Mouse (Mus musculus) limb, embryonic 13.5 days (tissue): Measurements from ENCODE around the gene Kank3. TPM values are rescaled to one million over a fixed set of nuclear protein-coding genes. Genes with fewer than 3 reads are reported as not detected.
A peak's percentile ranks its signal among the peaks of the same experiment; 100 is the strongest.

ENCODE experiments used
- ATAC-seq: fragments of 200-750 bp; cut with Nextera tagmentation; 2 replicates; pipeline ENCODE4 v1.8.0; 2017; ENCODE audit warnings: low read depth, moderate number of reproducible peaks, moderate TSS enrichment; ENCODE audit not compliant: low FRiP score
- H3K27ac ChIP-seq: fragments of 300-500 bp; sonication (generic); 2 replicates; pipeline ENCODE4 v1.5.1; 2015; ENCODE audit warnings: inconsistent platforms, mild to moderate bottlenecking, moderate library complexity
- H3K27me3 ChIP-seq: fragments of 300-500 bp; sonication (generic); 2 replicates; pipeline ENCODE4 v1.6.1; 2015; ENCODE audit warnings: mild to moderate bottlenecking, inconsistent platforms
- H3K36me3 ChIP-seq: fragments of 300-500 bp; sonication (generic); 2 replicates; pipeline ENCODE4 v1.6.1; 2015; ENCODE audit warnings: inconsistent platforms, mild to moderate bottlenecking, moderate library complexity
- H3K4me1 ChIP-seq: fragments of 300-500 bp; sonication (generic); 2 replicates; pipeline ENCODE4 v1.6.1; 2015; ENCODE audit warnings: inconsistent platforms
- H3K4me2 ChIP-seq: fragments of 300-500 bp; sonication (generic); replicated peaks from 2 replicates; pipeline ENCODE4 v1.6.1; 2015; ENCODE audit warnings: inconsistent platforms, mild to moderate bottlenecking, moderate library complexity
- H3K4me3 ChIP-seq: fragments of 300-500 bp; sonication (generic); 2 replicates; pipeline ENCODE4 v1.5.1; 2015; ENCODE audit warnings: moderate library complexity, mild to moderate bottlenecking, inconsistent platforms
- H3K9ac ChIP-seq: fragments of 300-500 bp; sonication (generic); 2 replicates; pipeline ENCODE4 v1.6.1; 2015; ENCODE audit warnings: mild to moderate bottlenecking, inconsistent platforms
- H3K9me3 ChIP-seq: fragments of 300-500 bp; sonication (generic); 2 replicates; pipeline ENCODE4 v1.6.1; 2016; ENCODE audit warnings: inconsistent platforms
- WGBS: fragments of 180-500 bp; shearing (Covaris S2); methylation state at CpG from one replicate; pipeline ENCODE4 v1.1.7; 2015; 5-methylcytosine and 5-hydroxymethylcytosine counted together
- polyA plus RNA-seq: library from polyadenylated mRNA; unstranded; fragments of >200 nt; fragmentation: Nextera tagmentation; extraction: Ambion mirVana; gene quantifications from 2 replicates; pipeline ENCODE4 v1.2.1, GENCODE M21; 2015

Gene Kank3
- polyA plus RNA-seq, 1 experiment from 2014 or later, result 29.1 TPM

DNA sequence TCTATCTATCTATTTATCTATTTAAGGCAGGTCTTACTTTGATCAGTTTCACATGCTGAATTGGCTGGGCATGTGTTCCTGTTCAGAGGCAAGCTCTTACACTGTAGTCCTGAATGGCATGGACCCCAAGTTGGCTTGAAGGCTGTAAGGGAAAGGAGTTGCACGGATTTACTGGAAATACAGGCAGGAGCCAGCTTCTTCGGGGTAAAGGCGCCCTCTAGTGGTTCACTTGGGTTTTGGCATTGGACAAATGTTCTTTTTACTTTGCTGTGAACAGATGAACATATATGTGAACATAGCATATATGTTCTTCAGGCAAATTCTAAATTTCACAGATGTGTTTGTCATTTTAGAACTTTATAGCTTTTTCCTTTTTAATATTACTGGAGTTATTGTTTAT, 16.5 kb downstream of the Kank3 start:
- Histone ChIP-seq H3K4me1 (peaks cover 35% of the 10 kb centered on the region), H3K27me3 (no peaks in the 10 kb centered on the region), H3K4me3 (no peak overlapping the region), H3K9me3 (no peaks in the 10 kb centered on the region), H3K36me3 (peaks cover 57% of the 10 kb centered on the region), H3K4me2 (no peak overlapping the region), H3K9ac (no peak overlapping the region), H3K27ac (no peak overlapping the region)
- under 1% methylated on average over 3 of the region's 3 CpGs for WGBS
- ATAC-seq, result no peak

DNA sequence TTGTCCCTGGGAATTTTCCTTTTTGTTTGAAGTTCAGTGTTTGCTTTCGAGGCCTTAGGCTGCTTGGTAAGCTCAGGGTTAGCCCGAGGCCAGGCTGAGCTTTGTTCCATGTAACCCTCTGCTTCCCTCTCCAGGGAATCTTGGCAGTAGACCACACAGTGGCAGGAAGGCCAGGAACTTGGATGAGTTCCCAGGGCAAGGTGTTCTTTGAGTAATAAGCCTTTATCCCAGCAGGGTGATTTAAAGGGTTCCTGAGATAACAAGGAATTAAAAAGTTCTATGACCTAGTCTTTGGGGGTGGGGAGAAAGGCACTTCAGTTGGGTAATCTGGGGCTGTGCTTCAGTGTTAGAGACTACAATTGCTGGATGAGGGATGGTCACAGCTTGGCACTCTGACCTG, 18.6 kb downstream of the Kank3 start:
- Histone ChIP-seq H3K36me3 (peaks cover 61% of the 10 kb centered on the region), H3K27me3 (no peaks in the 10 kb centered on the region), H3K27ac (no peak overlapping the region), H3K4me2 (no peak overlapping the region), H3K9me3 (no peaks in the 10 kb centered on the region), H3K4me1 (peaks cover 17% of the 10 kb centered on the region), H3K4me3 (no peak overlapping the region), H3K9ac (0 out of 2 replicates have a peak overlapping the region, but pooled peaks have one; percentile 25)
- 69% methylated on average over 2 of the region's 2 CpGs for WGBS
- ATAC-seq, result no peak

DNA sequence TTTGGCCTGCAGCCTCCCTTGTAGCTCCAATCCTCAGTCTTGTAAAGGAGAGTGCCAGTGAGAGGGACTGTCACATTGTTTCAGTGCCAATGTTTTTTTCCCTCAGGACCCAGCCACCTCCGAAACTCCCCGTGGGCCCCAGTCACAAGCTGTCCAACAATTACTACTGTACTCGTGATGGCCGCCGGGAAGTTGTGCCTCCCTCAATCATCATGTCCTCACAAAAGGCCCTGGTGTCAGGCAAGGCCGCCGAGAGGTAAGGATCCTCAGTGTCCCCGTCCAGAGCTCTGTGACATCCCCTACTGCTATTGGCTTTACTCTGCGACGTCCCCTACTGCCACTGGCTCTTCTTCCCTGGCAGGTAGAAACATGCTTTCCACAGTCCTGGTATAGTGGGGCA, 19.2 kb downstream of the Kank3 start:
- Histone ChIP-seq H3K27me3 (no peaks in the 10 kb centered on the region), H3K9me3 (no peaks in the 10 kb centered on the region), H3K4me2 (no peak overlapping the region), H3K27ac (no peak overlapping the region), H3K4me3 (no peak overlapping the region), H3K4me1 (peaks cover 17% of the 10 kb centered on the region), H3K36me3 (peaks cover 68% of the 10 kb centered on the region), H3K9ac (no peak overlapping the region)
- WGBS, result 89% methylated on average over 10 of the region's 10 CpGs
- ATAC-seq, result no peak

DNA sequence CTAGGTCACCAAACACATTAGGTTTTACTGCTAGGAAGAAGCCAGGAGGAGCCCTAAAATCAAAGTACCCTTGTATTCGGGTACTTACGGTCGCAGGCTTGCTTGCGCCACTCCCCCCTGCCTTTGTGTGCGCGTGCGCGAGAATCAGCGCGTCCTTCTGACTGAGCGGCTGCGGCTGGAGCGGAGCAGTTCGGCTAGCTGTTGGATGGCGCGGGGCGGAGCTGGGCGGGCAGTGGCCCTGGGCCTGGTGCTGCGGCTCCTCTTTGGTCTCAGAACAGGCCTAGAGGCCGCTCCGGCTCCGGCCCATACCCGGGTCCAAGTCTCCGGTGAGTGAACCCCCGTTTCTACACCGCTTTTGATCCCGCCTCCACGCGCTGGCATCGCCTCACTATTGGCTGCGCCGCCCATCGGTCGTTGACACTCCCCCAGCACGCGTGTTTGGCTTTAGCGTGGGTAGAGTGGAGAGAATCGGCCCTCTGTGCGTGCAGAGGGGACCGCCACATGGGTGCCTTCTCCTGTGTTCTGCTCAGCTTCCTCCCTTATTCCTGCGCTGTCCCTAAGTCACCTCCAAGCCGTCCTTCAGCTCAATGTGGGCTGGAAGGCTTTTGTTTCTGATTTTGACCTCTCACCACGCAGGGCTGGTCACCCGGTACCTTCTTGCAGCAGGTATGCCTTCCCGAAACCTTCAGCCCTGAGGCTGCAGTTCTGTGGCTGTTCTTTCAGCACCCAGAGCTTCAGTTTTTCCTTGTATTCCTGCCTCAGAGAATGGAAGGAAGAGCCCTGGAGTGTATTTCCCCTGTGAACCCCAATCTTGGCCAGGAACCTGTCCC, 32.9 kb downstream of the Kank3 start, which contains the start of gene Cd320:
TSS of gene Cd320 (plus strand) at position 126 of the 830 bp plus-strand sequence.
- Histone ChIP-seq H3K27me3 (no peaks in the 10 kb centered on the region), H3K27ac (no peak within 1 kb of the TSS), H3K4me2 (peak within 1 kb of the TSS; percentile 76), H3K4me3 (peak within 1 kb of the TSS; percentile 77), H3K9me3 (no peaks in the 10 kb centered on the region), H3K36me3 (peaks cover 24% of the 10 kb centered on the region), H3K4me1 (peaks cover 14% of the 10 kb centered on the region), H3K9ac (peak within 1 kb of the TSS; percentile 76)
- ATAC-seq, result peak; percentile 92
- 0% methylated on average over 45 of the region's 45 CpGs for WGBS

DNA sequence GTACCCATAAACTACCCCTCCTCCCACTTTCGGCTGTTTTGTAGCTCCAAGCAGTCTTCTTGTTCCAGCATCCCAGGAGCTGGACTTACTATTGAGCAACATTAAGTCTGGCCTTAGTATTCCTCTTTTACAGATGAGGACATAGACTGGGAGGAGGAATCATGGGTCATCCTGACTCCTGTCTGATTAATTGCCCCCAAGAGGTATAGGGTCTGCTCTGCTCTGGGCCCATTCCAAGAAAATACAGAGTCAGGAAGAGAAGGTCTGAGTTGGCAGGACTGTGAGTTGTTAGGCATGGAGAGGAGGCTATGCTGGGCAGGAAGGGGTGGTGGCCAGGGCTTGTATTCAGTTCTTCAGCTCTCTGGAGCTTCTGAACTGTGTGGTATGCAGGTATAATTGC, 33.9 kb downstream of the Kank3 start:
- Histone ChIP-seq H3K9ac (peak overlapping the region; percentile 76), H3K4me2 (peak overlapping the region; percentile 76), H3K27me3 (no peaks in the 10 kb centered on the region), H3K4me1 (peaks cover 14% of the 10 kb centered on the region), H3K36me3 (peaks cover 24% of the 10 kb centered on the region), H3K4me3 (peak overlapping the region; percentile 77), H3K9me3 (no peaks in the 10 kb centered on the region), H3K27ac (no peak overlapping the region)
- no peak for ATAC-seq
- 51% methylated on average over 1 of the region's 1 CpGs for WGBS

DNA sequence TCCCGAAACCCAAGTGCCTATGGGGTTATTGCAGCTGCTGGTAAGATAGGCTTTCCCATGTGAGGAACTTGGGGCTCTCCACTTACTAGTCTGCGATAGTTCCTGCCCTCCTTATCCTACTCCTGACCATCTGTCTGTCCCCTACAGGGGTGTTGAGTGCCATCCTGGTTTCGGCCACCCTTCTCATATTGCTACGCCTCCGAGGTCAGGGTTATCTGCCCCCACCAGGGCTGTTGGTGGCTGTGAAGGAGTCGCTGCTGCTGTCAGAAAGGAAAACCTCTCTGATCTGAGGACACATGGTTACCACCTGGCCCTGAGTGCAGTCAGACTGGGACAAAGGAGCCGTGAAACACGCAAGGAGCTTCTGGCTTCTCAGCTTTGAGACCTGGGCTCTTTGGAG, 37.8 kb downstream of the Kank3 start:
- Histone ChIP-seq H3K27ac (no peak overlapping the region), H3K36me3 (peaks cover 26% of the 10 kb centered on the region), H3K9me3 (no peaks in the 10 kb centered on the region), H3K4me2 (no peak overlapping the region), H3K4me3 (no peak overlapping the region), H3K9ac (no peak overlapping the region), H3K4me1 (peaks cover 14% of the 10 kb centered on the region), H3K27me3 (no peaks in the 10 kb centered on the region)
- WGBS, result 58% methylated on average over 8 of the region's 8 CpGs
- ATAC-seq, result no peak

DNA sequence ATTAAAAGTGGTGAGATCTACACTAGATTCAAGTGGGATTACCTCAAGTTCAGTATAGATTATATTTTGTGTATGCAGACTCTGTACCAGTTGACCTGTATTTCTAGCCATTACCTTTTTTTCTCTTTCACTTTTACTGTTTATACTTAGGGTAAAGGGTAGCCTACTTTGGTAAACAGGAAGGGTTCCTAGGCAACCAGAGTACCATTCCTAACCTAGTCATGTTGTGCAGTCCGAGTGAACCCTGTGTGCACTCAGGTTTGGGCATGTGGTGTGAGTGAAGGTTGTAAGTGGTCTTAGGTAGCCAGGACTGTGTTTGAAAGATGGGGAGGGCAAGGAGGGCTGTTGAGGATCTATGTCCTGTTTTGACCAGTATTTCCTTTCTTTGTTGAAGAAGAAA, 41.0 kb downstream of the Kank3 start:
- no peak overlapping the region for H3K27ac ChIP-seq
- ATAC-seq, result no peak
- H3K4me1 ChIP-seq, result no peaks in the 10 kb centered on the region
- no peaks in the 10 kb centered on the region for H3K9me3 ChIP-seq
- 71% methylated on average over 1 of the region's 1 CpGs for WGBS
- H3K27me3 ChIP-seq, result no peaks in the 10 kb centered on the region
- H3K9ac ChIP-seq, result no peak overlapping the region
- peaks cover 26% of the 10 kb centered on the region for H3K36me3 ChIP-seq
- no peak overlapping the region for H3K4me3 ChIP-seq
- no peak overlapping the region for H3K4me2 ChIP-seq

DNA sequence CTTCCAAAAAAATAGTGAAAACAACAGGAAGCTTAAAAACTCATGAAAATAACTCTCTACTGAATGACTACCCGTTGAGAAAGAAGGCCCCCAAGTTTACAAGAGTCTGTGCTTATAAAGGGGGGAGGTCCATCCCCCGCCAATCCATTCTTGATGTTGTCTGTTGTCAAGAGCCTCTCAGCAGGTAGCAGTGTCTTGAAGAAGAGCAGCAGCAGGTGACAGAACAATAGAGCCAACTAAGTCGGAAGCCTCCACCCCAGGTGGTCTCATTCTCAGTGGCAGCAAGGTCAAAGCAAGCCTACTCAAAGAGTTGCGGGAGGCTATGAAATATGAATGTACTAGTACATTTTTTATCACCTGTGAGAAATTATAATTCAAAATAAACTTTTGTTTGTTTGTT, 47.5 kb downstream of the Kank3 start:
- Histone ChIP-seq H3K36me3 (no peaks in the 10 kb centered on the region), H3K4me2 (no peak overlapping the region), H3K27me3 (no peaks in the 10 kb centered on the region), H3K27ac (no peak overlapping the region), H3K9ac (no peak overlapping the region), H3K4me1 (no peaks in the 10 kb centered on the region), H3K4me3 (no peak overlapping the region), H3K9me3 (0 out of 2 replicates have a peak, but pooled peaks cover 3% of the 10 kb centered on the region)
- ATAC-seq, result no peak
- 82% methylated on average over 4 of the region's 4 CpGs for WGBS

DNA sequence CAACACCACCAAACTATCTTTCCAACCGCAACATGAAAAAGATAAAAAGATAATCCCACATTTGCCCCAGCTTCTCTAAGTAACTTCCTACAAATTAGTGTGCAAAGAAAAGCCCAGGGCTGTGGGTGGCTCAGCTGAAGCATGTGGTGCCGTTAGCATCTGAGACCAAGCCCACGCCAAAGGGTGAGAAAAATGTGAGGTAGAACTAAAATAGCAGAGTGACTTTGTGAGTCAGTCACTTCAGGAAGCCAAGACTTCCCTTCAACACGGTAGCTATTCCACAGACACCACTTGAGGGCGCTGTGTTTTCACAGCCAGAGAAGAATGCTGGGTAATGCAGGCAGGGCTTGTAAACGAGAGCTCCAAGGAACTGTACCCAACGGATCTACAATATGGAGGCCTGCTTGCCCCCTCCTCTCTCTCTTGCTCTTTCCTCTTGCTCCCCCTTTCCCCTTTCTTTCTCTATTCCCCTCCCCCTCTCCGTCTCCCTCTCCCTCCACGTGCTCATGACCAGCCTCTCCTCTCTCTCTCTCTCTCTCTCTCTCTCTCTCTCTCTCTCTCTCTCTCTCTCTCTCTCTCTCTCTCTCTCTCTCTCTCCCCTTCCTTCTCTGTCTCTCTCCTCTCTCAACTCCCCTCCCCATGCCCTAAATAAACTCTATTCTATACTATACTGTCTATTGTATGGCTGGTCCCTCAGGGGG, 55.2 kb downstream of the Kank3 start:
- no peak overlapping the region for H3K4me3 ChIP-seq
- H3K4me1 ChIP-seq, result no peaks in the 10 kb centered on the region
- WGBS, result 38% methylated on average over 9 of the region's 9 CpGs
- no peaks in the 10 kb centered on the region for H3K9me3 ChIP-seq
- no peak for ATAC-seq
- H3K36me3 ChIP-seq, result no peaks in the 10 kb centered on the region
- H3K27me3 ChIP-seq, result no peaks in the 10 kb centered on the region
- H3K27ac ChIP-seq, result no peak overlapping the region
- no peak overlapping the region for H3K4me2 ChIP-seq
- no peak overlapping the region for H3K9ac ChIP-seq

Other genes with a start within 250 kb of the Kank3 start
- 51.4 and 53.7 TPM in 2 replicates for gene Zfp414, start 181.4 kb upstream of the Kank3 start, polyA plus RNA-seq
- gene Pram1, start 172.5 kb upstream of the Kank3 start, polyA plus RNA-seq, result 0.65 and 0.68 TPM in 2 replicates
- gene Hnrnpm, start 123.7 kb upstream of the Kank3 start, polyA plus RNA-seq, result 379 and 395 TPM in 2 replicates
- gene March2, start 91.8 kb upstream of the Kank3 start, polyA plus RNA-seq, result 49.3 and 50.9 TPM in 2 replicates
- 325 and 332 TPM in 2 replicates for gene Rab11b, start 50.0 kb upstream of the Kank3 start, polyA plus RNA-seq
- 53.8 and 55.9 TPM in 2 replicates for gene Angptl4, start 28.7 kb upstream of the Kank3 start, polyA plus RNA-seq
- gene Rps28, start 14.0 kb downstream of the Kank3 start, polyA plus RNA-seq, result 962 and 978 TPM in 2 replicates
- 454 and 498 TPM in 2 replicates for gene Ndufa7, start 14.1 kb downstream of the Kank3 start, polyA plus RNA-seq
- 67.0 and 69.7 TPM in 2 replicates for gene Cd320, start 32.6 kb downstream of the Kank3 start, polyA plus RNA-seq
- not detected in 2 replicates for gene Gm7029, start 63.3 kb downstream of the Kank3 start, polyA plus RNA-seq
- gene Kifc1, start 80.1 kb downstream of the Kank3 start, polyA plus RNA-seq, result 8.1 and 10.0 TPM in 2 replicates
- 0.27 and 0.55 TPM in 2 replicates for gene Platr17, start 94.6 kb downstream of the Kank3 start, polyA plus RNA-seq
- 59.6 and 65.4 TPM in 2 replicates for gene Daxx, start 98.9 kb downstream of the Kank3 start, polyA plus RNA-seq
- 27.4 and 28.4 TPM in 2 replicates for gene Tapbp, start 105.4 kb downstream of the Kank3 start, polyA plus RNA-seq
- 16.3 and 16.6 TPM in 2 replicates for gene Zbtb22, start 105.4 kb downstream of the Kank3 start, polyA plus RNA-seq
- 54.2 and 59.2 TPM in 2 replicates for gene Rgl2, start 119.0 kb downstream of the Kank3 start, polyA plus RNA-seq
- 167 and 171 TPM in 2 replicates for gene Pfdn6, start 129.8 kb downstream of the Kank3 start, polyA plus RNA-seq
- gene Wdr46, start 130.1 kb downstream of the Kank3 start, polyA plus RNA-seq, result 35.4 and 37.0 TPM in 2 replicates
- 8.0 and 9.2 TPM in 2 replicates for gene B3galt4, start 141.0 kb downstream of the Kank3 start, polyA plus RNA-seq
- gene Vps52, start 145.3 kb downstream of the Kank3 start, polyA plus RNA-seq, result 46.8 and 49.4 TPM in 2 replicates
- gene Rps18, start 145.5 kb downstream of the Kank3 start, polyA plus RNA-seq, result 1,649 and 1,723 TPM in 2 replicates
- gene H2-K1, start 189.8 kb downstream of the Kank3 start, polyA plus RNA-seq, result 7.3 and 12.2 TPM in 2 replicates
- 19.1 and 19.8 TPM in 2 replicates for gene Ring1, start 214.2 kb downstream of the Kank3 start, polyA plus RNA-seq
- gene H2-Ke6, start 217.5 kb downstream of the Kank3 start, polyA plus RNA-seq, result 50.0 and 59.4 TPM in 2 replicates
- 237 and 244 TPM in 2 replicates for gene Slc39a7, start 221.2 kb downstream of the Kank3 start, polyA plus RNA-seq
- 56.1 and 59.1 TPM in 2 replicates for gene Rxrb, start 221.3 kb downstream of the Kank3 start, polyA plus RNA-seq
- gene Col11a2, start 228.9 kb downstream of the Kank3 start, polyA plus RNA-seq, result 46.3 and 56.6 TPM in 2 replicates